Mouse (Mus musculus) adipocyte (in vitro differentiated cells): Measurements from ENCODE around the gene Gm10160.

ENCODE experiments used
- DNase-seq: peaks from one replicate; pipeline ENCODE4 v3.0.0-alpha.2; 2016; ENCODE audit warnings: low spot score

Gm10160 gene

DNA sequence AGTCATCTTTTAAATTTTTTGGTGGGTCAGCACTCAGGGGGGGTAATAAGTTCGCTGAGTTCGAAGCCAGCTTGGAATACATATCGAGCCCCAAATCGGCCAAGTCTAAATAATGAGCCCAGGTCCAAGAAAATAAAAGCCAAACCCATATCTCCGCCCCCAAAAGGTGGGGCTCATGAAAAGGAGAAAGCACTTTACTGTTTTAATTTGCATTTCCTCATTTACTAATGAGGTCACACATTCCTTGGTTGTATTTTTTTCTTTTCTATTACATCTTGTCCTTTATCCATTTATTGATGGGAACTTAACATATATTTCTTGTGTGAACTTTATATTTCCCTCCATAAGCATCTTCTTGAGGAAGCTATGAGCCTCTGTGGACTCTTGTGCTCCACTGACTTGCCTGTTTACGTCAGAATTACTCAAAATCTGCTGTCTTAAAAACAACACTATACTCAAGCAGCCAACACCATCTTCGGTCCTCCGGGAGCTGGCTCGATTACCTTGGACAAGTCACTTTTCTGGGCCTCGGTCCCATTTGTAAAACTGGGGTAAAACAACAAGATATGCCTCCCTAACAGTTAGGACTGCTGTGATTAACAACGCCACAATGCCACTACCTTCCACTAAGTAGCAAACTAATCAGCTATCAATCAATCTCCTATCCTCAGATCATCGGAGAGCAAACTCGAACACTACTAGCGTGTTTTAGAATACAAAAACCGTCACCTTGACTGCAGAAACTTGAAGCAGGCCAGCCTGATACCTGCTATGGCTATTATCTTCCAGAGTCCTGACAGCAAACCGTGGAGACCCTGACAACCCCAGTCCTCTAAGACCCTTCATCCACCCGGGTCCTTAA, 27.6 kb downstream of the Gm10160 start:
- DNase-seq: peak; percentile 31

- DNase-seq: peak; percentile 16
These were observed 30.2 kb downstream of the Gm10160 start for GRCm38 (mm10) chr7:81825381-81825780.

- no peak for DNase-seq
These were observed 30.7 kb downstream of the Gm10160 start for GRCm38 (mm10) chr7:81824906-81825305.

- DNase-seq: no peak
These were observed 49.5 kb downstream of the Gm10160 start for GRCm38 (mm10) chr7:81806067-81806466.
